ENCODE assay signal across 1 mouse cellular context in the genomic region with DNA sequence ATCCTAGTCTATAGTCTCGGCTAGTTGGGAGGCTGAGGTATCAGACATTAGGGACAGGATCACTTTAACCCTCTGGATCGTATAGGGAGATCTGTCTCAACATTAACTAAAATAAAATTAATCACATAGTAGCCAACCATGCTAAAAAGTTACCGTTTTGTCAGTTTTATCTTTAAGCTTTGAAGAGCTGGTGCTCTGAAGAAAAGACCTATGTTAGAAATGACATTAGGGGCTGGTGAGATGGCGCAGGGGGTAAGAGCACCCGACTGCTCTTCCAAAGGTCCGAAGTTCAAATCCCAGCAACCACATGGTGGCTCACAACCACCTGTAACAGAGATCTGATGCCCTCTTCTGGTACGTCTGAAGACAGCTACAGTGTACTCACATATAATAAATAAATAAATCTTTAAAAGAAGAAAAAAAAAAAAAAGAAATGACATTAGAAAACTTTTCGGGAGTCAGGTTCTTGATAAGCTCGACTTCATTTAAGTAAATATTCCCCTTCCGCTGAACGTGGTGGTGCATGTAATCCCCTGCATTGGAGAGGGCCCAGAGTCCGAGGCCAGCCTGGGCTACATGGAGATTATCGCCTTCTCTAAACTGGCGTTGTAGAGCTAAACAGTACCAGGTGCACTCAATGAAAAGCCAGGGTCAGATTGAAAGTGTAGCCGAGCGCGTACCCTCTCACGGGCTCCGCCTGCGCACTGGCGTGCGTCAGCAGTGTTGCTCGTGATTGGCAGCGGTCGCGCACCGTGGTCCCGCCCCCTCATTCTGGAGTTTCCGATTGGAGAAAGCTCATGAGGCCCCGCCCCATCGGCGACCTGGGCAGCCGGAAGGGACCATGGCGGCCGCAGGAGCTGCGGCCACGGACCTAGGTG.
TF ChIP-seq lines count a peak whose summit lies in the region.

A gene (plus strand): TSS at position 782 of the 878 bp plus-strand sequence.

TF ChIP-seq in CH12.LX, 34 proteins besides CTCF, POLR2A, EP300 and RAD21:
- TF ChIP-seq MEF2A (IDR thresholded peaks at IDR 0.05; ENCODE audit: borderline replicate concordance, low read depth, low read length) = peak; percentile 51; the same call in 1 of the 2 replicates
- TF ChIP-seq NELFE (IDR thresholded peaks at IDR 0.05; ENCODE audit: low read depth, low read length) = peak; percentile 84
- TF ChIP-seq ETS1 (conservative IDR thresholded peaks at IDR 0.05; ENCODE audit: low read depth, low read length) = no peak
- no peak; the same call in none of the 2 replicates for TF ChIP-seq MAX (IDR thresholded peaks at IDR 0.05; ENCODE audit: low read length)
- TF ChIP-seq JUND (conservative IDR thresholded peaks at IDR 0.05; ENCODE audit: low read depth, low read length) = no peak
- peak; percentile 90 for TF ChIP-seq POLR2AphosphoS2 (IDR thresholded peaks at IDR 0.05; ENCODE audit: low read depth, low read length)
- no peak; the same call in 1 of the 2 replicates for TF ChIP-seq CHD2 (IDR thresholded peaks at IDR 0.05; ENCODE audit: low read length)
- TF ChIP-seq UBTF (IDR thresholded peaks at IDR 0.05; ENCODE audit: low read depth, low read length) = no peak; the same call in 1 of the 2 replicates
- no peak for TF ChIP-seq GABPA (IDR thresholded peaks at IDR 0.05; ENCODE audit: insufficient replicate concordance, low read depth, low read length)
- no peak for TF ChIP-seq USF2 (conservative IDR thresholded peaks at IDR 0.05; ENCODE audit: low read depth, low read length)
- TF ChIP-seq MYC (IDR thresholded peaks at IDR 0.05; ENCODE audit: low read depth, low read length) = peak; percentile 69; the same call in 1 of the 2 replicates
- TF ChIP-seq SIN3A (IDR thresholded peaks at IDR 0.05; ENCODE audit: low read length) = peak; percentile 83
- TF ChIP-seq HCFC1 (IDR thresholded peaks at IDR 0.05; ENCODE audit: low read depth, low read length) = peak; percentile 68
- TF ChIP-seq E2F4 (IDR thresholded peaks at IDR 0.05; ENCODE audit: insufficient replicate concordance, low read depth, low read length) = 0 out of 2 replicates have a peak, but pooled peaks have one; percentile 44
- TF ChIP-seq MXI1 (IDR thresholded peaks at IDR 0.05; ENCODE audit: low read depth, low read length) = no peak; the same call in 1 of the 2 replicates
- TF ChIP-seq CHD1 (IDR thresholded peaks at IDR 0.05; ENCODE audit: low read depth, low read length) = 0 out of 2 replicates have a peak, but pooled peaks have one; percentile 16
- no peak for TF ChIP-seq PAX5 (IDR thresholded peaks at IDR 0.05; ENCODE audit: low read length)
- 0 out of 2 replicates have a peak, but pooled peaks have one; percentile 22 for TF ChIP-seq MAFK (IDR thresholded peaks at IDR 0.05; ENCODE audit: insufficient replicate concordance, low read length)
- TF ChIP-seq TCF12 (IDR thresholded peaks at IDR 0.05; ENCODE audit: low read depth, low read length) = peak; percentile 91
- 0 out of 2 replicates have a peak, but pooled peaks have one; percentile 59 for TF ChIP-seq RCOR1 (conservative IDR thresholded peaks at IDR 0.05; ENCODE audit: low read depth, low read length)
- peak; percentile 41; the same call in 1 of the 2 replicates for TF ChIP-seq ZNF384 (IDR thresholded peaks at IDR 0.05; ENCODE audit: low read depth, low read length)
- peak; percentile 91 for TF ChIP-seq NRF1 (IDR thresholded peaks at IDR 0.05; ENCODE audit: low read depth, low read length)
- 0 out of 2 replicates have a peak, but pooled peaks have one; percentile 10 for TF ChIP-seq SMC3 (IDR thresholded peaks at IDR 0.05; ENCODE audit: low read depth, low read length)
- peak; percentile 74 for TF ChIP-seq BHLHE40 (IDR thresholded peaks at IDR 0.05; ENCODE audit: low read depth, low read length)
- peak; percentile 82 for TF ChIP-seq ELF1 (IDR thresholded peaks at IDR 0.05; ENCODE audit: low read depth, low read length)
- TF ChIP-seq JUN (IDR thresholded peaks at IDR 0.05; ENCODE audit: insufficient read depth, low read depth, low read length) = no peak
- TF ChIP-seq MAZ (IDR thresholded peaks at IDR 0.05; ENCODE audit: low read depth, low read length) = no peak
- TF ChIP-seq ZC3H11A (IDR thresholded peaks at IDR 0.05; ENCODE audit: low read depth, low read length) = no peak
- TF ChIP-seq ZMIZ1 (IDR thresholded peaks at IDR 0.05; ENCODE audit: low read depth, low read length) = peak; percentile 81
- TF ChIP-seq ZKSCAN1 (IDR thresholded peaks at IDR 0.05; ENCODE audit: borderline replicate concordance, low read depth, low read length) = no peak
- TF ChIP-seq KAT2A (IDR thresholded peaks at IDR 0.05; ENCODE audit: insufficient replicate concordance, low read length) = no peak
- TF ChIP-seq TBP (conservative IDR thresholded peaks at IDR 0.05; ENCODE audit: low read depth, low read length) = peak; percentile 93
- peak; percentile 70 for TF ChIP-seq IRF4 (IDR thresholded peaks at IDR 0.05; ENCODE audit: low read depth, low read length)
